In the genomic region with DNA sequence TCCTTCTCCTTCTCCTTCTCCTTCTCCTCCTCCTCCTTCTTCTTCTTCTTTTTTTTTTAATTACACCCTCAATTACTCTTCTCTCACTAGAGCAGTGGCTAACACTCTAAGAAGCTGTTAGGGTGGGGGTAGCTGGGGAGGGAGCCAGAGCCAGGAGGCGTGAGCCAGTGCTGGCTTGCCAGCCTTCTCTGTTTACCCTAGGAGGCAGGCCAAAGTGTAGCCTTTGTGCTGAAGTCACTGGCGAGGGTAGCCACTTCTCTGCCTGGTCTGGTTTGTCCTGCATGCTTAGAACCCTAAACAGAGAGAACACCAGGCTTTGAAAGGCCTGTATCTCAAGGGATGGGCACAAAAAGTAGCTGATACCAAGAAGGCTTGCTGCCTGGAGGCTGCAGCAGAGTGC, we compare ENCODE assay signal across 11 mouse cellular contexts. TPM values are rescaled to one million over a fixed set of nuclear protein-coding genes. Genes with fewer than 3 reads are reported as not detected.
DNase-seq lines count a peak whose midpoint lies in the region; ATAC-seq and TF ChIP-seq lines count a peak whose summit lies in the region.
"Had no signal": no experiment of that assay in that cellular context is flagged by ENCODE, and none has a peak within 500 bp of the region (broad histone marks: within the 10 kb centered on the region; RNA-seq: fewer than 3 reads in every experiment).

No protein-coding gene starts in this region.

- H3K9me3 ChIP-seq in limb, embryonic 10.5 days (replicated peaks): no peaks in the 10 kb centered on the region
- H3K9me3 ChIP-seq: embryonic facial prominence, embryonic 15.5 days; neural tube, embryonic 15.5 days had no signal

- H3K4me3 ChIP-seq in lung, adult 2 months (replicated peaks; ENCODE audit: extremely low read depth, low read depth, low read length): no peak overlapping the region
- H3K4me3 ChIP-seq in limb, embryonic 10.5 days: no peak overlapping the region
- no peak overlapping the region for H3K4me3 ChIP-seq in thymus, adult 2 months (ENCODE audit: control insufficient read depth, insufficient read depth, low read length)
- H3K4me3 ChIP-seq: embryonic facial prominence, embryonic 15.5 days; neural tube, embryonic 15.5 days had no signal

- peak; percentile 41; the same call in 1 of the 2 replicates for ATAC-seq in frontal cortex, adult (ENCODE audit: low TSS enrichment)
- no peak for ATAC-seq in monocyte, adult 5-6 weeks (replicated peaks; ENCODE audit: insufficient number of reproducible peaks, low FRiP score, low TSS enrichment, poor library complexity, severe bottlenecking)

- 18% methylated on average over 2 of the region's 2 CpGs for WGBS in lung, adult 2 months
- WGBS in limb, embryonic 10.5 days: 31% methylated on average over 2 of the region's 2 CpGs
- 67% methylated on average over 2 of the region's 2 CpGs for WGBS in thymus, adult 2 months

- no peaks in the 10 kb centered on the region for H3K27me3 ChIP-seq in limb, embryonic 10.5 days (ENCODE audit: low read depth, poor library complexity, severe bottlenecking)
- no peaks in the 10 kb centered on the region for H3K27me3 ChIP-seq in thymus, adult 2 months (ENCODE audit: control insufficient read depth, insufficient read depth, low read length)
- H3K27me3 ChIP-seq: embryonic facial prominence, embryonic 15.5 days; neural tube, embryonic 15.5 days had no signal

- DNase-seq in frontal cortex, postnatal 36 days (ENCODE audit: low spot score in 2 of 2): no peak
- DNase-seq in right cerebral cortex, postnatal 10 days (ENCODE audit: low spot score in 2 of 2): peak; percentile 33 to 43
- no peak for DNase-seq in right cerebral cortex, postnatal 14 days
- peak; percentile 46 for DNase-seq in lung, adult 2 months
- no peak for DNase-seq in limb, embryonic 10.5 days (ENCODE audit: low spot score)
- DNase-seq in thymus, adult 2 months: no peak

- peaks cover 7% of the 10 kb centered on the region for H3K4me1 ChIP-seq in lung, adult 2 months (ENCODE audit: control insufficient read depth, insufficient read depth, low read length)
- no peaks in the 10 kb centered on the region for H3K4me1 ChIP-seq in limb, embryonic 10.5 days
- peaks cover 12% of the 10 kb centered on the region for H3K4me1 ChIP-seq in thymus, adult 2 months (replicated peaks; ENCODE audit: control insufficient read depth, insufficient read depth, low read length)
- H3K4me1 ChIP-seq: neural tube, embryonic 15.5 days had no signal

- no peak for TF ChIP-seq CTCF in lung, adult 2 months (IDR thresholded peaks at IDR 0.05; ENCODE audit: insufficient read depth, low read length)
- TF ChIP-seq CTCF in thymus, adult 2 months (IDR thresholded peaks at IDR 0.05; ENCODE audit: borderline replicate concordance, control insufficient read depth, extremely low read depth, insufficient read depth, low read length, poor library complexity): no peak

- TF ChIP-seq POLR2A in lung, adult 2 months (IDR thresholded peaks at IDR 0.05; ENCODE audit: borderline replicate concordance, extremely low read depth, low read depth, low read length): no peak
- TF ChIP-seq POLR2A in thymus, adult 2 months (IDR thresholded peaks at IDR 0.05; ENCODE audit: control insufficient read depth, extremely low read depth, insufficient read depth, low read length, poor library complexity): no peak

- no peaks in the 10 kb centered on the region for H3K36me3 ChIP-seq in limb, embryonic 10.5 days
- no peaks in the 10 kb centered on the region for H3K36me3 ChIP-seq in thymus, adult 2 months (ENCODE audit: control insufficient read depth, insufficient read depth, low read length)
- H3K36me3 ChIP-seq: embryonic facial prominence, embryonic 15.5 days; neural tube, embryonic 15.5 days had no signal

- no peak overlapping the region for H3K27ac ChIP-seq in limb, embryonic 10.5 days
- no peak overlapping the region for H3K27ac ChIP-seq in thymus, adult 2 months (ENCODE audit: control insufficient read depth, insufficient read depth, low read length)
- H3K27ac ChIP-seq: macrophage; neural tube, embryonic 15.5 days had no signal

RNA-seq across cellular contexts. Expression of gene Fzd5, which starts 19.7 kb away (rescaled TPM):
- 28.2 and 30.9 TPM in 2 replicates for polyA plus RNA-seq in lung, adult 2 months (2012; rRNA removed)
- 0.28 and 0.29 TPM in 2 replicates for polyA plus RNA-seq in limb, embryonic 10.5 days (2016; fragmentation: Nextera tagmentation; extraction: Ambion mirVana)
- total RNA-seq in monocyte, adult 5-6 weeks (2017): 4.8 to 20.0 TPM (median 6.9 TPM) in 3 replicates
- polyA plus RNA-seq in thymus, adult 2 months (2012; rRNA removed): 8.2 and 10.7 TPM in 2 replicates

Comparison
In these comparisons a context has a peak if more than half of its experiments do, and no peak if none do; other contexts are left out.
1. DNase-seq: peak in right cerebral cortex, postnatal 10 days (2 of 2) and lung, adult 2 months (single experiment); none in frontal cortex, postnatal 36 days (0 of 2), right cerebral cortex, postnatal 14 days (single experiment), limb, embryonic 10.5 days (single experiment) and thymus, adult 2 months (single experiment).